Mouse (Mus musculus): ENCODE measurements around the gene Mthfsd. TPM values are rescaled to one million over a fixed set of nuclear protein-coding genes. Genes with fewer than 3 reads are reported as not detected.

The Mthfsd gene
- total RNA-seq, 2 experiments from 2014 or later = 38.3 to 40.7 TPM

DNA sequence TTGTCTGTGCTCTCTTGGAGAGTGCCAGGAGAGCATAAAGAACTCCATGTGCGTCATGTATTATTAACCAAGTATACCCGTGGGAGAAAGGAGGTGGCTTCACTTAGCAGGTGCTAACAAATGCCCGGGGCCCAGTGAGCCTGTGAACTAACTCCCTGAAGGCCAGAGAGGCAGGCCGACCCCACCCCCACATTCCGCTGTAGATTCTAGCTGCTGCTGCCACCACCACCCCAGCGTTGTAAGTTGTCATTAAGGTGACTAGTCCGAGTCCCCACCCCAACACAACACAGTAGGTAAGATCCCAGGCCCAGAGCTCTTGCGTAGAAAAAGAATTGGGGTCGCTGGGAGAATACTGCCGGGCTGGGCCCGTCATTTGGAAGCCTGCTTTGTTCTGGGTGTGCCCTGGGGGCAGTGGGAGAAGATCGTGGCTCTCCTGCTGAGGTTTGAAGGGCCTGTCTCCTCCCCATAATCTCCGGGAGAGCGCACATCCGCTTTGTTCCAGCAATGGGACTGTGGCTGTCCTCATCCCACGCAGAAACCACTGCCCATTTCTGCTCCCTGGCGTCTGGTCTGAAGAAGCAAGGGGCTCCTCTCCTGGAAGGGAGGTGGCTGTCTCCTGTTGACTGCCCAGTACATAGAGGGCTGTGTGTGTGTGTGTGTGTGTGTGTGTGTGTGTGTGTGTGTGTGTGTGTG is 16.5 kb upstream of the Mthfsd start:
- intact Hi-C loops (cut with DNase I) = loop anchor here (5.0 kb wide), 1 partner anchor 268 kb away; no protein-coding TSS in a partner anchor
- no peak for DNase-seq (ENCODE audit: low spot score in 2 of 2)

- no peak for DNase-seq (ENCODE audit: low spot score in 2 of 2)
- intact Hi-C loops (cut with DNase I) = no loop called here
Measured at GRCm38 (mm10) chr8:121123113-121123512, 14.9 kb upstream of the Mthfsd start.

DNA sequence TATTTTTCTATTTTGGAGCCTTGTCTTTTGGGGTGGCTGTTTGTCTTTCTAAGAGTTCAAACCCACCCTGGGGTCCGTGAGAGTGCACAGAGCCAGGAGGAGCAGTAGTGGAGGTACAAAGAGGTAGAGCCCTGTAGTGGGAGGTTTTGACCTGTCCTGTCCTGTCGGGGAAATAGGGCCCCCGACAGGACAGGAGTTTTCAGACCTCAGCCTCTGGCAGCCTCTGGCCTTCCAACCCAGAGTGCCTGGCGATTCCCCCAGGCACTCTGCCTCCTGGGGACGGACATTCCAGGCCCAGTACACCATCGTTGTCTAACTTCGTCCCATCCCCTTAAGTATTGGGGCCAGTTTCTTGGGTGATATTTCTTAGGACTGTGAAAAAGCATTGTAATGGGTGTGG is 14.2 kb upstream of the Mthfsd start:
- intact Hi-C loops (cut with DNase I) = no loop called here
- no peak for DNase-seq (ENCODE audit: low spot score in 2 of 2)

DNA sequence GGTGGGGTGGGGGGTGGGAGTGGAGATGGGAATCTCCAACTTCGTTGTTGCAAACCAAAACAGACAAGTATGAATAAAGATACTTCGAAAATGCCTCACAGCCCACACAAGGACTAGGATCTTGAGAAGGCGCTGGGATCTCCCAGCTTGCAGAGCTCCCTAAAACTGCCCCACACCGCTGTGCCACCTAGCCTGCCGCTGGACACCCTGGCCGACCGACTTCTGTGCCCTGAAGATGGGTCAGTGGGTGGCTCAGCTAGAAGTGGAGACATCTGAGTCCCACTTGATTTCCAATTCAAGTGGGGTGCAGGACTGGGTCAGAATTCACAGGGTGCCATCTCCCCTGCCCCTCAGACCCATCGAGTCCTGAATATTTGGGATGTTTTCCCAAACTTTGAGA is 13.5 kb upstream of the Mthfsd start:
- DNase-seq (ENCODE audit: low spot score in 2 of 2) = no peak
- intact Hi-C loops (cut with DNase I) = no loop called here

DNA sequence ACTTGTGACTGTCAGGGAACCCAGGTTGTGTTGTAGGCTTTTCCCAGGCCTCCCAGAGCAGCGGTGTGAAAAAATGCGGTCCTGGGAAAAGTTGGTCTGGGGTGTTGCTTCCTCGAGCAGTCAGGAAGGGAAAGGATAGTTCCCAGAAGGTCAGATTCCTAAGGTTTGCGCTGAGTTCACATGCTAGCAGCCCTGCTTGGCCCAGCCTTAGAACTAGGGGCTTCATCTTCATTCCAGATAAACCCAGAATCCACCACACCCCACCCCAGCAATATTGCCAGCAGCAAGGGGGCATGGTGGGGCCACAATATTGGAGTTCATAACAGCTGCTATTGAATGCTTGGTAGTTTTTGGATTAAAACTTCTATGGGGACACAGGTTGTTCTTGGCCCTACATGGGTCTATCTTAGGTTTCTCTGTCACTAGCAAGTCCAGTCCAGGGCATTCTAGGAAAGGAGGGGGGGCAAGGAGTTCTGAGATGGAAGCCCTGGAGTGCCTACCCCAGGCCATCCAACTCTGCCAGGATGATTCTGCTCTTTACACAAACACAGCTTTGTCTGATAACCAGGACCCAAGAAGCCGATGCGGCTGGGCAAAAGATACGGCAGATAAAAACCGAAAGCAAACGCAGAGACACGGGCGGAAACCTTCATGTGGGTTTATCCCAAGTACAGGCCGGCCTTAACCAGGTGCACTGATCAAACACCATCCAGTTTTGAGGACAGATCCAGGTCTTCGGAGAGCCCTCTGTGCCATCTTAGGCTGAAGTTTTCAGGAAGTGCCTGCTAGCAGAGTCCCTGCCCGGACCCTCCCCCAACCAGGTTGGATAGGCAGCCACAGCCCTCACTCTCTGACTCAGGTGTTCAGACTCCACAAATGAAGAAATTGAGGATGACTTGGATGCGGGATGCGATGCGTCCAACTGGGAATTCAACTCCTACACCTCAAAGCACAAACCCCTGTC is 12.5 kb upstream of the Mthfsd start:
- intact Hi-C loops (cut with DNase I) = no loop called here
- DNase-seq (ENCODE audit: low spot score in 2 of 2) = no peak

- intact Hi-C loops (cut with DNase I) = no loop called here
- DNase-seq (ENCODE audit: low spot score in 2 of 2) = no peak
Measured at GRCm38 (mm10) chr8:121119635-121120455, 11.7 kb upstream of the Mthfsd start.

DNA sequence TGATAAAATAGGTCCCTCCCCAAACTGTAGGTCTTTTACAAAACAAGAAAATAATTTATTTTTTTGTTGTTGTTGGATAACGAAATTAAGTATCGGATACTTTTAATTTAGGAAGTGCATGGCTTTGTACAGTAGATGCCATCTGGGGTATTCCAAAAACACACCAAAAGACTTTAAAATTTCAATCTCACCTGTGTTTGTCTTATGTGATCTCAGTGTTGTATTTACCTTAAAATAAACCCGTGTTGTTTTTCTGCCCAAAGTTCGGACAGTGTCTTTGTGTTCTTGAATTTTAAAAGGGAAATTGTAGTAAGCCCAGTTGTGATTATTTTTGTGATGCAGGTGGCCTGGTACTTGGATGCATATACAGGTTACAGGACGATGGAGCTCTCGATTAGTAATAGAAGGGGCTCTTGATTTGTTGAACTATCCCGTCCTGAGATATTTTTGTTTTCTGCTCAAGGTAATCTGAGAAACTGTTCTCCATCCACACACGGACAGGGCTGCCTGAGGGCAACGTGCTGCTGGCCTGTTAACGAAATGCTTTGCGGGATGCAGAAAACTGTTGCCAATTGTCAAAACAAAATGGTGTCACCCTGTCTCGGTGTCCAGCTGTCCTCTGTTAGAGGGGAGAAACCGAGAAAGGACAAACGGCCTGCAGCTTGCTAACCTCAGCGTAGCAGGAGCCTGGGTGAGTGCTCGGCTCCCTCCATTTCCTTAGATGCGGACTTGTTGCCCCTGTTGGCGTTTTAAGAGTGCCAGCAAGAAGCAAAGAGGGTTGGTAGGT is 10.6 kb upstream of the Mthfsd start:
- DNase-seq (ENCODE audit: low spot score in 2 of 2) = no peak
- intact Hi-C loops (cut with DNase I) = no loop called here

DNA sequence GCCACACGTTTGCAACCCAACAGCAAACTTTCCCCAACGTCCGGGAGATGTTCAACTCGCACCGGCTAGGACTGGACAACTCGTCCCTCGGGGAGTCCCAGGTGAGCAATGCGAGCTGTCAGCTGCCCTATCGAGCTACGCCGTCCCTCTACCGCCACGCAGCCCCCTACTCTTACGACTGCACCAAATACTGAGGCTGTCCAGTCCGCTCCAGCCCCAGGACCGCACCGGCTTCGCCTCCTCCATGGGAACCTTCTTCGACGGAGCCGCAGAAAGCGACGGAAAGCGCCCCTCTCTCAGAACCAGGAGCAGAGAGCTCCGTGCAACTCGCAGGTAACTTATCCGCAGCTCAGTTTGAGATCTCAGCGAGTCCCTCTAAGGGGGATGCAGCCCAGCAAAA is 9.7 kb upstream of the Mthfsd start:
- intact Hi-C loops (cut with DNase I) = no loop called here
- no peak for DNase-seq (ENCODE audit: low spot score in 2 of 2)

DNA sequence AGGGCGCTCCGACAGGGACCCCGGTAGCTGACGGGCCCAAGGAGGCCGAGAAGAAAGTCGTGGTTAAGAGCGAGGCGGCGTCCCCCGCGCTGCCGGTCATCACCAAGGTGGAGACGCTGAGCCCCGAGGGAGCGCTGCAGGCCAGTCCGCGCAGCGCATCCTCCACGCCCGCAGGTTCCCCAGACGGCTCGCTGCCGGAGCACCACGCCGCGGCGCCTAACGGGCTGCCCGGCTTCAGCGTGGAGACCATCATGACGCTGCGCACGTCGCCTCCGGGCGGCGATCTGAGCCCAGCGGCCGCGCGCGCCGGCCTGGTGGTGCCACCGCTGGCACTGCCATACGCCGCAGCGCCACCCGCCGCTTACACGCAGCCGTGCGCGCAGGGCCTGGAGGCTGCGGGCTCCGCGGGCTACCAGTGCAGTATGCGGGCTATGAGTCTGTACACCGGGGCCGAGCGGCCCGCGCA is 9.0 kb upstream of the Mthfsd start:
- intact Hi-C loops (cut with DNase I) = no loop called here
- DNase-seq (ENCODE audit: low spot score in 2 of 2) = no peak

GRCm38 (mm10) chr8:121116591-121117185 is 8.5 kb upstream of the Mthfsd start:
- no peak for DNase-seq (ENCODE audit: low spot score in 2 of 2)
- intact Hi-C loops (cut with DNase I) = no loop called here

GRCm38 (mm10) chr8:121115948-121116347 is 7.8 kb upstream of the Mthfsd start, which contains the start of gene Foxc2:
TSS of gene Foxc2 (plus strand) at chr8:121116171.
- intact Hi-C loops (cut with DNase I) = loop anchor here (2.0 kb wide), 1 partner anchor 29 kb away; no protein-coding TSS in a partner anchor
- DNase-seq (ENCODE audit: low spot score in 2 of 2) = peak; percentile 47 to 71

DNA sequence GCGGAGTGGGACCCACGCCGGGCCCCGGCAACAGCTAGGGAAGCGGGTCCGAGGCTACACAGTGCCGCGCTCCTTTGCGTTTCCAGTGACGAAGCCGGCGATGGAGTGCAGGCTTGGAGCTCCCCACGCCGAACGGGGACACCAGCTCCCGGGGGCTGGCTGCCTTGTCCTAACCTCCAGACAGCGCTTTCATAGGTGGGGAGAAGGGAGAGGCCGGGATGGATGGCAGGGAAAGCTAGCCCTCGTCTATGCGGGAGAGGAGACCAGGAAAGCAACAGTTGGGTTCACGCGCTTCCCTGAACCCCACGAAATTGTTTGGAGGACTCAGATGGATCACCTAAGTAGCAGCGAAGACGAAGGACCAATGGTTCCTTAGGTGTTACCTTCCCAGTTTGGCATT is 6.9 kb upstream of the Mthfsd start:
- no peak for DNase-seq (ENCODE audit: low spot score in 2 of 2)
- intact Hi-C loops (cut with DNase I) = loop anchor here (2.0 kb wide), 1 partner anchor 28 kb away; no protein-coding TSS in a partner anchor

DNA sequence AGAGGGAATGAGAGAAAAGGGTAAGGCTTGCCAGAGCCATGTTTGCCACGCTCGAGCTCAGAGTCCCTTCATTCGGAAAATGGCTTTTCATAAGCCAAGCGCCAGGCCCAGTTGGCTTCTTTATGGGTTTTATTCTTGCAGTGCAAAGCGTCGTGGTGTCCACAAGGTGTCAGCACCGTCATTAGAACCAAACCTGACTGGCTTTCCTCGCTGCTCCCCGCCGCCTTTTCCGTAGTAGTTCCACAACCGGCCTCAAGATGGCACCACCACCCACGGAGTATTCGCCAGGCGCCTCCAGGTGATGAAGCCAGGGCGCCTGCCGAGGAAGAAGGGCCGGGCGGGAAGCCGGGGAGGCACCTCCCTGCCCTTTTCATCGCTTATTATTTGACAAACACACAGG is 5.1 kb upstream of the Mthfsd start:
- intact Hi-C loops (cut with DNase I) = loop anchor here (1.0 kb wide), 2 partner anchors 280 to 400 kb away; no protein-coding TSS in a partner anchor
- peak; percentile 95 to 97 for DNase-seq (ENCODE audit: low spot score in 2 of 2)

- intact Hi-C loops (cut with DNase I) = no loop called here
- no peak for DNase-seq (ENCODE audit: low spot score in 2 of 2)
Measured at GRCm38 (mm10) chr8:121111145-121111907, 3.1 kb upstream of the Mthfsd start.

GRCm38 (mm10) chr8:121108657-121109056 is 465 bp upstream of the Mthfsd start:
- intact Hi-C loops (cut with DNase I) = no loop called here
- DNase-seq (ENCODE audit: low spot score in 2 of 2) = no peak

- intact Hi-C loops (cut with DNase I) = no loop called here
- peak; percentile 60 to 67 for DNase-seq (ENCODE audit: low spot score in 2 of 2)
Measured at GRCm38 (mm10) chr8:121104049-121104818, 4.0 kb downstream of the Mthfsd start.

DNA sequence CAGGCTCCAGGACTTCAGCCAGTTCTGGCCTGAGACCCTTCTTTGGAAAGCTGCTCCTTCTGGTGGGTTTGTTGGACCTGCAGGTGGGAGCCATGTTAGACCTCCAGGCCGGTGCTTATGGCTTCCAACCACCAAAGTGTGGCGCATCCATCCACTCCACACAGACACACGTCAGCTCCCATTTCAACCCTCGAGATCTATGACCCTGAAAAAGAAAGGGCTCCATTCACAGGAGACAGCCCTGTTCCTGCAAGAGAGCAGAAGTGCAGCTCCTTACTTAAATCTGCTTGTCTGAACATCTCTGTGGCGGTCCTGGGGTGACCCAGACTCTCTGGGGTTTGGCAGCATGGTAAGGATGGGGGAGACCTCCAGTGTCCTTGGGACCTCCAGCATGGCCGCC is 14.7 kb downstream of the Mthfsd start:
- intact Hi-C loops (cut with DNase I) = loop anchor here (2.0 kb wide), 1 partner anchor 415 kb away; no protein-coding TSS in a partner anchor
- no peak for DNase-seq (ENCODE audit: low spot score in 2 of 2)

Measured in left cerebral cortex, postnatal 25 days (tissue).